Mouse (Mus musculus) left cerebral cortex, adult 8-10 months (tissue): ENCODE results near the gene Cass4. TPM values are rescaled to one million over a fixed set of nuclear protein-coding genes. Genes with fewer than 3 reads are reported as not detected.

Source experiments
- DNase-seq, 2 experiments: peaks; one replicate each; pipeline ENCODE4 v3.0.0; 2022; ENCODE audit warnings: low spot score in 2 of 2
- total RNA-seq, 4 experiments: library from RNA; stranded (reverse); gene quantifications; 2 replicates each; pipeline ENCODE4 v1.2.4; 2022

The Cass4 gene
- under 1 TPM; 0.19 to 0.46 (median 0.37) TPM for total RNA-seq

GRCm38 (mm10) chr2:172393391-172394051 lies at the start of gene Cass4:
Cass4 (plus strand) TSS chr2:172393794.
- no peak for DNase-seq

GRCm38 (mm10) chr2:172344669-172345068 lies 48.9 kb upstream of the Cass4 start:
- DNase-seq = no peak

- peak; percentile 91 to 96 for DNase-seq
Observed at GRCm38 (mm10) chr2:172345258-172345738, 48.3 kb upstream of the Cass4 start, which contains the start of gene Fam210b. Fam210b (plus strand) TSS chr2:172345565.

- DNase-seq = no peak
Observed at GRCm38 (mm10) chr2:172346034-172346929, 47.3 kb upstream of the Cass4 start.

- DNase-seq = no peak
Observed at GRCm38 (mm10) chr2:172346933-172347611, 46.5 kb upstream of the Cass4 start.

- DNase-seq = no peak
Observed at GRCm38 (mm10) chr2:172348297-172348950, 45.2 kb upstream of the Cass4 start.

- no peak for DNase-seq
Observed at GRCm38 (mm10) chr2:172349776-172350175, 43.8 kb upstream of the Cass4 start.

GRCm38 (mm10) chr2:172350773-172351172 lies 42.8 kb upstream of the Cass4 start:
- DNase-seq = no peak

GRCm38 (mm10) chr2:172353218-172353617 lies 40.4 kb upstream of the Cass4 start:
- no peak for DNase-seq

GRCm38 (mm10) chr2:172354761-172355160 lies 38.8 kb upstream of the Cass4 start:
- DNase-seq = no peak

- DNase-seq = no peak
Observed at GRCm38 (mm10) chr2:172355833-172356232, 37.8 kb upstream of the Cass4 start.

- no peak for DNase-seq
Observed at GRCm38 (mm10) chr2:172363176-172363575, 30.4 kb upstream of the Cass4 start.

GRCm38 (mm10) chr2:172370411-172371223 lies 23.0 kb upstream of the Cass4 start, which contains the start of the genes Aurka and Cstf1:
Aurka (minus strand) TSS chr2:172370535.
Cstf1 (plus strand) TSS chr2:172370681.
- DNase-seq = peak; percentile 94 to 97

- no peak for DNase-seq
Observed at GRCm38 (mm10) chr2:172371258-172371657, 22.3 kb upstream of the Cass4 start.

- DNase-seq = no peak
Observed at GRCm38 (mm10) chr2:172376551-172376950, 17.0 kb upstream of the Cass4 start.

- DNase-seq = no peak
Observed at GRCm38 (mm10) chr2:172376999-172377515, 16.5 kb upstream of the Cass4 start.

GRCm38 (mm10) chr2:172378332-172378731 lies 15.3 kb upstream of the Cass4 start:
- no peak for DNase-seq

- DNase-seq = no peak
Observed at GRCm38 (mm10) chr2:172380513-172380912, 13.1 kb upstream of the Cass4 start.

GRCm38 (mm10) chr2:172381341-172381740 lies 12.3 kb upstream of the Cass4 start:
- DNase-seq = no peak

- no peak for DNase-seq
Observed at GRCm38 (mm10) chr2:172381898-172382297, 11.7 kb upstream of the Cass4 start.
